Mouse (Mus musculus): ENCODE data around the gene Pkp3.
A peak's percentile ranks its signal among the peaks of the same experiment; 100 is the strongest.
"Not testable (repeated sequence)": the region's sequence is repeated elsewhere in the genome, so short reads cannot be mapped to it uniquely, and the experiment has no call there.

Pkp3 gene

DNA sequence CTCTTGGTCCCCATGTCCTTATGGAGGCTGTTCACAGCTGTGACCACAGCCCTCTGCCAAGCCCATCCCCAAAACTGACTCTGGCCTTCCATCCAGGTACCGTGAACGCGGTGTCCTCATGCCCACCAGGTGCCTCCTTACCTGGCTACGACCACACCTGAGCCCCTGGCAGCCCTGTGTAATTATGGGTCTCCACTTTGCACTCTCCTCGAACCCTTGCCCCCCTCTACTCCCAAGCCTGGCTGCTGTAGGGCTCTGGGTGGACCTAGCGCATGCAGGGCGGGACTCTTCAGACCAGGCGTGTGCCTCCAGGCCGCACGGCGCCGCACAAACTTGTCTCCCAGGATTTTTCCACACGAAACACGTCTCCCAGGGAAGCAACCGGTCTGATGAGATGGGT, at the start of gene Pkp3:
Gene Pkp3, plus strand, starts transcription at position 378 of the 400 bp plus-strand sequence.
- DNase-seq (ENCODE audit: low spot score in 2 of 2), result no peak

DNA sequence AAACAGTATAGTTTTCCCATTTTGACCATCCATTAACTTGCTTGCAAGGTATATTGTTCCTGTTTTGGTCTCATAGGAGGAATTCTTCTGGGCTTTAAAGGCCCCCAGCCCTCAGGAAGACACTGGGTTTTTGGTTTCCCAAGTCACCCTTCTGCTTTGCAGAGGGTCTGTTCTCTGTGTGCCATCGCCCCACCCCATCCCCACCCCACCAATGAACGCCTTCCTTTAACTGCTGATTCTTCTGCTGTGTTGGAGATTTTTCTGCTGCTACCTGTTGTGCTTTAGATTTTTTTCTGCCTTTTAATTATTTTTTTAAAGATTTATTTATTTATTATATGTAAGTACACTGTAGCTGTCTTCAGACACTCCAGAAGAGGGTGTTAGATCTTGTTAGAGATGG, 49.2 kb upstream of the Pkp3 start, which contains the start of gene Gm17387:
Gene Gm17387, plus strand, starts transcription at position 301 of the 400 bp plus-strand sequence.
- DNase-seq (ENCODE audit: low spot score in 2 of 2), result no peak

DNA sequence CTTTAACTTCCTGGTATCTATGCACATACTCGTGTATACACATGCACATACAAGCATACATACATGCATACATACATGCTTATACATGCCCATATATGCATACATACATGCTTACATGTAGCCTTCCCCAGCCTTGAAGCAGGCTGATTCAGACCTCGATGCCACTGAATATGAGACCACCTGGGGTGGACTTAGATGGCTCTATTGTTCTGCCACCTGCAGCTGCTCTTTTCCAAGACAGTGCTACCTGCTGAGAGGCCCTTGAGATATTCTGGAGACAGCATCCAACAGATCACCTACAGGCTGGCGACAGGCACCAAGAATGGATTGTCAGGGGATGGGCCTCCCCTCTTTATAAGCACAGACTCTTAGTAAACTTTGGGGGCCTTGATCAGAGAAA, 47.6 kb upstream of the Pkp3 start:
- no peak for DNase-seq (ENCODE audit: low spot score in 2 of 2)

DNA sequence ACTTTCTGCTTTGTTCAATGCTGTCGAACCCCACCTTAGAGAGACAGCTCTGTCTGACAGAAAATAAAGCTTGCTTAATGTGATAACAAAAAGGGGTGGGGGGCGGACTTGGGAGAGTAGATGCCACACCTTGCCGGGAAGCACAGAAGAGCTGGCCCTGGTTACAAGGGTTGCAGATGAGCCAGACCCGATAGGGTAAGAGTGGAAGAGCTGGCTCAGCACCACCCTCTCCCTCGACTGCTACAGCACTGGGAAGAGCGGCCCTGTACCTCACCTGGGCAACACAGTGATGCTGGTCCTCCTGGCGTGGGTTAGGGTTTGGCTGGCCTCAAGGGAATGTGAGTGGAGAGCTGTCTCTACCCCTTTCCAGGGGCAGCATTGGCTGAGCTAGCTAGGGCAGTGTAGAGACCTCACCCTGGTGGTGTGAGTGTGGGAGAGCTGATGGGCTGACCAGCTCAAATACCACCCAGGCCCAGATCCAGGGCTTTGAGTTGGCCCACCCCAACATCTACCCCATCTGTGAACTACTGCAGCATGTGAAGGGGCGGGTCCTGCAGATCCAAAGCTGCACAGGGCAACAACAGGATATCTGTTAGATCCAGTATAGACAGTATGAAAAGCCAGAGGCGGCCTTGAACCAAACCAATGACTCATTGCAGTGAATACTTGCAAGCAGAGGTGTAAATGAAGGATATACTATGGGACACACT, 45.4 kb upstream of the Pkp3 start:
- no peak for DNase-seq (ENCODE audit: low spot score in 2 of 2)

DNA sequence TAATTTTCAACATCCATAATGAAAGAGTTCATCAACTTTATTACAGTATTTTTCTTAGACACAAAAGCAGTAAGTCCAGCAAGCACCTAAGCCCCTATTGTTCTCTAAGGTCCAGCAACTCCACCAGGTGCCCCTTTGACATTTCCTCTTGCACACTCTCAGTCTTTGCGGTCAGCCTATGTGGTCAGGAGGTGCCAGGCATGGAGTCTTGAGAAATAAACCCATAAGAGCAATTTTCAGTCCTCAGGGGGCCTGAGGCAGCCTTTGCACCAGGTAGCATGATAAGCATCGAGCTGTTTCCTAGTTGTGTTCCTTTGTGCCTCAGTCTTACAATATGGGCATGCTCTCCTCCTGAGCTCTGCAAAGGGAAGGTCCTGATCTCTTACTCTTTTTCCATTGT, 41.4 kb upstream of the Pkp3 start:
- not testable (repeated sequence) for DNase-seq (ENCODE audit: low spot score in 2 of 2)

DNA sequence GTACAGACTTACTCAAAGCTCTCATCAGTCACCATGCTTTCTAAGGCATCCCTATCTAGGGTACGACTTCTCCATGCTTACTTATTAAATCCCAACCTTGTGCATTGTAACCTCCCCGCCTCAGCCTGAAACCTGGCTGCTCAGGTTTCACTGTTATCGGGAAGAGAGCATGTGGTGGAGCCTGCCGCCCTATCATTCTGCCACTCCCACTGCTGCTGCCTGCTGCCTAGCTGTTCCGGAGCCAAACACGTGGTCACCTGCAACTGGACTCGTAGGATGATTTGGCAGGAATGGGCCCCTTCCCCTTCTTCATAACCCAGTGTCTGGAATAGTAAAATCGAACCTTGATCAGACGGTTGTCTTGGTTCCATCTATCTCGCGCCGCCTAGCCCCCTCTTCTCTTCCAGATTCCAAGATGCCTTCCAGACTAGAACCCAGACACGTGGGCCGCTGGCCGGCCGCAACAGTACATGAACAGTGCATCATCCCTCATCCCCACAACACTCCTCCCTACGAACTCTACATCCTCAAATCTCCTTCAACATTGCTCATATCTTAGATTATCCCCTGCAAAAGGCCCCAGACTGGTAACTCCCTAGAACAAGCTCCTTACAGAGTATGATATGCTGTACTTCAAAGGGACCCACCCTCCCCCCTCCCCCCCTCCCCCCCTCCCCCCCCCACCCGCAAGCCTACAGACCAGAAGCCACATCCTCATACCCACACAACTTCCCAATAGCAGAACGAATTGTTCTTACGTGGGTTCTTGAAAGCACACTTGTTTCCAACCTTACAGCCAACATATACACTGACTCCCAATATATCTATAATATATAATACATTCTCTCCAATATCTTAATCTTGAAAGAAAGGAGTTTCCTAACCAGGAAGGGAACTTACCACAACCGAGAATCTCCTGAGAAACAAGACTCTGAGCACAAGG, 39.7 kb upstream of the Pkp3 start:
- peak in 1 of 2 experiments; percentile 29 for DNase-seq (ENCODE audit: low spot score in 2 of 2)

DNA sequence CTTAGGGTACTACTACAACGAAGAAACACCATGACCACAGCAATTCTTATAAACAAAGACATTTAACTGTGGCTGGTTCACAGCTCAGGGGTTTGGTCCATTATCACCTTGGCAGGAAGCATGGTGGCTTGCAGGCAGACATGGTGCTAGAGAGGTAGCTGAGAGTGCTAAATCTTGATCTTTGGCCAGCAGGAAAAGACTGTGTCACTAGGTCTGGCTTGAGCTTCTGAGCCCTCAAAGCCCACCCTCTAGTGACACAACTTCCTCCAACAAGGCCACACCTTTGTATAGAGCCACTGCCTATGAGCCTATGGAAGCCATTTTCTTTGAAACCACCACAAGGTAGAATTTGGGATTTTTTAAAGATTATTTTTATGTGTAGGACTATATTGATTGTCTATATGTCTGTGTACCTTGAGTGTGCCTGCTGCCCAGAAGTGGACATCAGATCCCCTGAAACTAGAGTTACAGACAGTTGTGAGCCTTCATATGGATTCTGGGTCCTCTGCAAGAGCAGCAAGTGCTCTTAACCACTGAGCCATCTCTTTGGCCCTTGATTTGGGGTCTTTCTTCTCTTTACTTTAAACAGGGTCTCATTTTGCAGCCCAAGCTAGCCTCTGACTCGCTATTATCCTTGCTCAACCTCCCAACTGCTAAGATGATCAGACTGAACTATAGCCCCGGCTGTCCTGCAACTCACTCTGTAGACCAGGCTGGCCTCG, 38.5 kb upstream of the Pkp3 start:
- no peak for DNase-seq (ENCODE audit: low spot score in 2 of 2)

DNA sequence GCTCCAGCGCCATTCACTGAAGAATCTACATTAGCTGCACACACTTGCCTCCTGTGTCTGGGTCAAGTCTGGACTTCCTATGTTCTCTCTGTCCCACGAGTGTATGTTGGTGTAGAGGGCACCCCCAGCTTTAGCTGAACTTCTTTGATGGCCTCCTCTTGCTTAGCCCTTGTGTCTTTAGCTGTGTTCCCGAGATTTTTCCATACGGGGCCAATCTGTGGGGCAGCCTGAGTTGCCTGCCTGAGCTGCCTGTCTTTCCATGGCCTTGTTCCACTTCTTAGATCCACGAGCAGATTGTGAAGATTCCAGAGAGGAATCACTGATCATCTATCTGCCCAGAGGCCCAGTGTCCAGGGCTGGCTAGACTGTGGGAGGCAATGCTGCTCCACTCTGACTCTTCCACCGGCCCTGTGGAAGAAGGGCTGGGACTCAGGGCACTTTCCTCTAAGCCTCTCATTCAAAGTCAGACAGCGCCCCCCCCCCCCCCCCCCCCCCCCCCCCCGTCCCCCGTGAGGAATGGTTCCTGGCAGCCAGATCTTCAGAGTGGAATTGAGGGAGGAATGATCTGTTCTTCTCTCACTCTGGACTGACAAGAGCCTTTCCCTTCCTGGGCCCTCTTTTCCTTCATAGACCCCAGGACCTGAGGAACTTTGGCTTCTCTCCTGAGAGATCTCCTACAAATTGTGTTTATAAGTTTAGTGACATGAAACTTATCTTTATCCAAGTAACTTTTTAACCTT, 37.0 kb upstream of the Pkp3 start:
- DNase-seq (ENCODE audit: low spot score in 2 of 2), result no peak

DNA sequence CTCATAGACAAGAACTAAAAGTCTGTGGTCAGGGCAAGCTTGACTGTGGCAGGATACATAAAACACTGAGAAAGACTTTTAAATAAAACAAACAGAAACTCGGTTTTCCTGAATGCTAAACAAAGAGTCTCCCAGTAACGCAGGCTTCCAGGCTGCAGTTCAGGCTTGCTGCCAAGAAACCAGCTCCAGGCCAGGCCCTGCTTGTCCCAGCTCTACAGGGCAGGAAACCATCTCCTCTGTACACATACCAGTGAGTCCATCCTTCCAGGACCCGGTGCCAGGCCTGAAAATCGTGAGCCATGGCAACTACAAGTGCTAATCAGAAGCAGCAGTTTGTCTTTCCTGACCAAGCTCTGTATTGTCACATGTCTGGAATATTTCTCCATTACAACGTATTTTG, 36.4 kb upstream of the Pkp3 start:
- peak in 1 of 2 experiments; percentile 47 for DNase-seq (ENCODE audit: low spot score in 2 of 2)

DNA sequence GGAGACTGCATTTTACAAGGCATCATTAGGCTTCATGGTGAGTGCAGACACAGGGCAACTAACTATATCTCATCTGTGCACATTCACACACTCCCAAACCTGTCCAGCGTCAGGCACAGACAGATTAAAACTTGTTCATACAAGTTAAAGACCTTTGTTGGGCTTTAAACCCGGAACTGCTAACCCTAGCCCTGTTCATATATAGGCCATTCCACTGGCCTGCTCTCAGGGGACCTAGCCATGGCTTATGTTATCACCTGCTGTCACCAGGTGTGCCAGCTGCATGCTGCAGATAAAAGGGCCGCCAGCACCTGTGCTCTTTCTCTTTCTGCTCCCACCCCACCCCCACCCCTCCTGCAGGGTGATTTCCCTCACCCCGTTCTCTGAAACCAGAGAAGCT, 35.5 kb upstream of the Pkp3 start:
- DNase-seq (ENCODE audit: low spot score in 2 of 2), result no peak

DNA sequence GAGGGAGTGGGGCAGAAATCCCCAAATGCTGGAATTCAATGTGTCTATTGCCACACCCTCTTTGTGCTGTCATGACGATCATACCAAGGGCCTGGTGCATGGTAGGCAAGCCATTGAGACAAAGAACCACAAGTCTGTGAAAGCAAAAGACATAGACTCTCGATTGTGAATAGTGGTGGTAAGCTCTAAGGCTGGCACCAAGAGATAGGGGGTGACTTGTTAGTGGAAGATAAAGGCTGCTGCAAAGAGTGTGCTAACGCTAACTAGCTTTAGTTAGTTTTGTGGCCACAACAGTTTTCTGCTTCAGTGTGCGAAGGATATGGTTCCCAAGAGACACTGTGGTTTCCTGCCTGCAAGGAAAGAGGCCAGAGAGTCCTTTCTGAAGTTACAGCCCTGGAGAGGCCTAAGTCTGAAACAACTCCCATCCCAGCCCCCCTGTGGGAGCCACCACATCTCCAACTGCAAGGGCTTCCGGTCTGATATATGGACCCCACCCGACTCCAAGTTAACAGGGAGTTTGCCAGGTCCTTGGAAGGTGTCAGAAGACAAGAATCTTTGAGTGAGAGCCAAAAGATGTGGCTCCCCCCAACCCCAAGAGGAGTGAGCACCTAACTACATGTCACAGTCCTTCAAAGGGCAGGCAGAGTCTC, 31.0 kb upstream of the Pkp3 start:
- no peak for DNase-seq (ENCODE audit: low spot score in 2 of 2)

DNA sequence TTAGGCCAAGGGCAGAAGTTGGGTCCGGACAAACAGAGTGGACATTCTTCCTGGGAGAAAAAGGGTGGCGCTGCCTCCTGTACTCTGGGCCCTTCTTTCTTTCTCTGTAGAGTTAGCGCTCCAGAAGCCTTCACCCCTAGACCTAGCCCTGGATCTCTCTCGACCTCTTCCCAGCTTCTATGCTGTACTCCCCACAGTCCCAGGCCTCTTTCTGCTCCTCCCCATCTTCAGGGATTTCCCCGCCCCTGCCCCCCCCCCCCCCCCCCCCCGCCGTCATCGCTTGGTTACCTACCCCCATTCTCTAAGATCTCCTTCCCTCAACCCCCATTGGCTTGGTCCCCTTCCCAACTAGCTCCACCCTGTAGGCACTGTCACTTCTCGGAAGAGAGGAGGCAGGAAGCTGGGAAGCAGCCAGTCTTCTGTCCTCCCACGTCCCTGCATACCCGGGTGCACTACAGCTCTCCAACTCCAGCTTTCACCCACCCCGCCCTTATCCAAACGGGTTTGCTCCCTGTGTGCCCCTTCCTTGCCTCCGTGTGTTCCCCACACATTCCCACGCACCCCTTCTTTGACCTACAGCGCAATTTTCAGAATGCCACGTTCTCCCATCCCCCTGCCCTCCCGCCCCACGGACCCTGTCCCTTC, 30.3 kb upstream of the Pkp3 start:
- DNase-seq (ENCODE audit: low spot score in 2 of 2), result peak in 1 of 2 experiments; percentile 56

DNA sequence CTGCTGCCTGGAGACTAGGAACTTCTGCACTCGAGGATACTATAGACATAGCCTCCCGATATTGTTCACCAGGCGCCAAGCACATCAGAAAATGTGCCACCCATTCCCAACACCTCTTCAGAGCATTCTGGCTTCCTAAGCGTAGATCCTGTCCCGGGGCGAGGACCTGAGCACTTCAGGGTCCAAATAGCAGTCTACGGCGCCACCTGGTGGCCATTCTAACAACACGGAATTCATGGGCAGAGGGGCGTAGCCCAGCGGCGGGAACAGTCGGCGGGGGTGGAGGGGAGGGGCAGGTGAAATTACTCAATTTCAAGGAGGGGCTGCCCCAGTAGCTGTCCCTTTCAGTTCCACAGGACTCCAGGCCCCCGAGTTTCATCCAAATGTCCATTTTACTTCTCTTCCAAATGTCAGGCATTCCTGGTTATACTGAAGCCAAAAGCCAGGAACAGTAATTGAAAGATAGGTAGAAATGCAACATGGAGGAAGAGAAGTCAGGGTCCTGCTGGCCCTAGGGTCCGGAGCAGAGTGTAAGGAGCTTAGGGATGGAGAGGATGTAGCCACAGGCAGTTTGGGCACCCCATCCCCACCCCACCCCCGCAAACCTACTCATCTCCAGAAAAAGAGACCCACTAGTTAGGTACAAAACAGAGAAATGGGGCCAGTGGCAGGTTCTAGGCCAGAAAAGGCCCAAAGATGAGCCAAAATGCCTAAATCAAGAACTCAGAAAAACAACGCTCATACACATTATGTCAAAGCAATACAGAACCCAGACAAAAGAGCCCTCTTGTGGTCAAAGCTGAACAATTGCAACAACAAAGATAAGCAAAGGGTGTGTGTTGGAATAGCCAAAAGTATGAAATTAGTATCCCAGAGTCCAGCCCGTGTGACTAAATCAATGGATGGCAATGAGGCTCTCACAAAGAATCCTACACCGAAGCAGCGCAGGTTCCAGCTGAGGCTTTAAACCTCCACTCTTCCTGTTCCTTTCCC, 29.5 kb upstream of the Pkp3 start:
- DNase-seq (ENCODE audit: low spot score in 2 of 2), result peak; percentile 85 to 94

DNA sequence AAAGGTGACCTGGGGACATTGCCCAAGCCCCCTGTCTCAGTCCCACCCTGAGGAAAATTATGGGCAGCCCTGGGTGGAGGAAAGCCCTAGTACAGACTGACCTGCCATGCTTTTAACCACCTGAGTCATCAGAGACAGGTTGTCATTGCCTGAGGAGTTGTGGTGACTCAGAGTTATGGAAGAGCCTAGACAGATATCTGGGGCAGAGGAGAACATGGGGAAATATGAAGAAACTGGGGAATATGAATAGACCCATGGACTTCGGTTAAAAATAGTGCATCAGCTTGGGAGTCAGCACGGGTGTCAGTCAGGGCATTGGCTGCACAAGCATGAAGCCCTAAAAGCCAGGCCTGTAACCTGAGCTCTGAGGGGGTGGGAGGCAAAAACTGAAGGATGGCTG, 28.7 kb upstream of the Pkp3 start:
- no peak for DNase-seq (ENCODE audit: low spot score in 2 of 2)

DNA sequence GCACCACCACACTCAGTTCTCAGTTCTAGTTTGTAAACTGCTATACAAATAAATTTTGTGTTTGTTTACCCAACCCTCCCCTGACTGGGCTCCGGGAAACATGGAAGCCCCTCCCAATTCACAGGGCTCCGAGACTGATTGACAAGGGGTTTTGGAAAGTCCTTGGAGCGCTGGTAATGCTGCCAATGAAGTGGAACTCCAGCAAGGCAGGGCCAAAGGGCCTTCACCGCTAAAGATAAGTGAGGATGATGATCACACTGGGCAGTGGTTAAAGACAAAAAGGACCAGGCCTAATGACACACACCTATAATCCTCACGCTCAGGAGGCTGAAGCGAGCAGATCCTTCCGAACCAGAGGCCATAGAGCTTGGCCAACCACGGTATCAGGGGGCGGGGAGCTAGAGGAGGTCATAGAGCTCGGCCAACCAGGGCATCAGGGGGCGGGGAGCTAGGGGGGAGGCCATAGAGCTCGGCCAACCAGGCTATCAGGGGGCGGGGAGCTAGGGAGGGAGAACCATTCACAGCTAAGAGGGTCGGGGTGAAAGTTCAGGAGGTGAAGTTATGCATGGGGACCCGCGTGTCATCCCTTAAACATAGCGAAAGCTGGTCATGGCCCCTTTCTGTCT, 26.8 kb upstream of the Pkp3 start:
- DNase-seq (ENCODE audit: low spot score in 2 of 2), result no peak

DNA sequence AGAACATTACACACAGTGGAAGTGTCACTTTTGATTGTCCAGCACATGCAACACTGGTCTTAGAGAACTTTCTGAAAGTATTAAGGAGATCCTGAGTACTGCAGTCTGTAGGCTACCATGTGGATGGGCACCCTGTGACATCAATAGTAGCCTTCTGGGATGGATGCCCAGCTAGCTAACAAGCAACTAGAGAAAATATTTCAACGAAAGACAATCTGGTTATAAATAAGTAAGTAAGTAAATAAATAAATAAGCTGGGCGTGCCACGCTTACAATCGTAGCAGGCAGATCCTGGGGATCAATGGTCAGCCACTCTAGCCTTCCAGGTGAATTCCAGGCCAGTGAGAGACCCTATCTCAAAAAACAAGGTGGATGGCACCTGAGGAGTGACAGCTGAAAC, 26.0 kb upstream of the Pkp3 start:
- no peak for DNase-seq (ENCODE audit: low spot score in 2 of 2)

DNA sequence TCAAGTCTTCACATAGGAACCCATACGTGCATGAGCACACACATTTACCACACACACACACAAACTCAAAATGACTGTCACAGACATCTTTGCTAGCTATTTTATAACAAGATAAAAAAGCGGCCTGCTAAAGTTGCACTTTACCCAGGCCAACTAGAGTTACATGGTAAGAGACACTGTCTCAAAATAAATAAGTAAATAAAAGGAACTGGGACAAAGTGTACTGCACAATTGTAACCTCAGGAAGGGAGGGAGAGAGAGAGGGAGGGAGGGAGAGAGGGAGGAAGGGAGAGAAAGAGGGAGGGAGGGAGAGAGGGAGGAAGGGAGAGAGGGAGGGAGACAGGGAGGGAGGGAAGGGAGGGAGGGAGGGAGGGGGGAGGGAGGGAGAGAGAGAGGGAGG, 25.6 kb upstream of the Pkp3 start:
- DNase-seq (ENCODE audit: low spot score in 2 of 2), result no peak

DNA sequence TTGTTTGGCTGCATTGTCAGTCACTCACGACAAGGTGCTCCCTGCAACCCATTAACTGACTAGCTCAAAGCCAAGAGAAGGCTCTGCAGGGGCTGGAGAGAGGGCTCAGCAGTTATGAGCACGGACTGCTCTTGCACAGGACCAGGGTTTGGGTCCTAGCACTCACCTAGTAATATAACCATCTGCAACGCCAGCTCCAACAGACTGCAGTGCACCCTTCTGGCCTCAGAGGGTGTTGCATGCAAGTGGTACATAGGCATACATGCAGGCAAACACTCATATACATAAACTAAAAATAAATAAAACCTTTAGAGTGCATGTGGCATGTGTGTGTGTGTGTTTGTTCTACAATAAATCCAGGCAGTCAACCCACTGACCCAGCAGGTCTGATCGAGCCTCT, 22.2 kb upstream of the Pkp3 start:
- DNase-seq (ENCODE audit: low spot score in 2 of 2), result no peak

DNA sequence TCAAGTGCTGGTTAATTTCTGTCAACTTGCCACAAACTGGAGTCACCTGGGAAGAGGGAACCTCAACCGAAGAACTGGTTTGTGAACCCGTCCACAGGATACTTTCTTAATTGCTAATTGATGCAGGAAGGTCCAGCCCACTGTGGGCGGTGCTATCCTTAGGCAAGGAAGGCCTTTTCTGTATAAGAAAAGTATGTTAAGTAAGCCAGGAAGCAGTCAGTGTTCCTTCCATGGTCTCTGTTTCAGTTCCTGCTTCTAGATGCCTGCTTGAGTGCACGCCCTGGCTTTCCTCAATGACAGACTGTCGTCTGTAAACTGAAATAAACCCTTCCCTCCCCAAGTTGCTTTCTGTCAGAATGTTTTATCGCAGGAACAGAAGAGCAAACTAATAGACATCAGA, 21.0 kb upstream of the Pkp3 start:
- no peak for DNase-seq (ENCODE audit: low spot score in 2 of 2)
